24 mouse cellular contexts compared by ENCODE assay signal in the genomic region with DNA sequence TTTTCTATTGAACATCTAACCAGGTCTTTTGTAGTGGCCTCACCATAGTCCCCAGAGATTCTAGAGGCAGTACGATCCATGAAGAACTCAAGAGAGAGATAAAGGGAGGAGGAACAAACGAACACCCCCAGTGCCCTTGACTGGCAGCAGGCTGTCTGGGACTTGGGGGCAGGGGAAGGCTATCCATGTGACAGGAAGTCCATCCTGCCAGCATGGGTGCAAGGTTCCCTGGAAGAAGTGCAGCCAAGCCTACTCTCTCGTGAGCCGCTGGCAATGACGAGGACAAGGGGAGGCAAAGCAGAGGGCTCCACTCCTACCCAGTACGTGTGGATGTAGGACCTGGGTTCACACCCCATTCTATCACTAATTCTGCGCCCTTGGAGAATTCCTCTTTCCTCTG. TPM values are rescaled to one million over a fixed set of nuclear protein-coding genes. Genes with fewer than 3 reads are reported as not detected.
DNase-seq lines count a peak whose midpoint lies in the region; ATAC-seq and TF ChIP-seq lines count a peak whose summit lies in the region.
"Had no signal": no experiment of that assay in that cellular context is flagged by ENCODE, and none has a peak within 500 bp of the region (broad histone marks: within the 10 kb centered on the region; RNA-seq: fewer than 3 reads in every experiment).

No protein-coding gene starts in this region.

- H3K4me1 ChIP-seq in heart, embryonic 13.5 days: peaks cover 97% of the 10 kb centered on the region
- peaks cover 11% of the 10 kb centered on the region; the same call in 1 of the 2 replicates for H3K4me1 ChIP-seq in liver, adult 2 months (ENCODE audit: control insufficient read depth, insufficient read depth, low read length)
- 0 out of 2 replicates have a peak, but pooled peaks cover 8% of the 10 kb centered on the region for H3K4me1 ChIP-seq in liver, embryonic 11.5 days (replicated peaks; ENCODE audit: control insufficient read depth, insufficient read depth, low read length)

- no peak for DNase-seq in heart, adult 9 months (ENCODE audit: low spot score in 2 of 2)
- peak; percentile 71 for DNase-seq in liver, adult 2 months (ENCODE audit: extremely low read depth, low read depth, low spot score)
- DNase-seq in liver, embryonic 11.5 days (ENCODE audit: low spot score): no peak
- DNase-seq in kidney, postnatal 14 days: peak; percentile 57
- no peak for DNase-seq in layer of hippocampus, adult 18-20 months (ENCODE audit: low spot score in 2 of 2)
- DNase-seq: cerebellum, adult 11-12 months; cerebellum, postnatal 10 days; gastrocnemius, postnatal 14 days; heart, adult 11 months; lung, embryonic 14.5 days; lung, postnatal 4 days had no signal

- no peak overlapping the region for H3K4me3 ChIP-seq in heart, embryonic 13.5 days
- no peak overlapping the region for H3K4me3 ChIP-seq in liver, adult 2 months (ENCODE audit: insufficient read depth, low read depth, low read length)
- no peak overlapping the region for H3K4me3 ChIP-seq in liver, embryonic 11.5 days (ENCODE audit: low read depth, low read length)
- H3K4me3 ChIP-seq: embryonic facial prominence, embryonic 10.5 days; forebrain, embryonic 15.5 days; hindbrain, embryonic 12.5 days; limb, embryonic 13.5 days; midbrain, embryonic 10.5 days; myocyte; neural tube, embryonic 13.5 days had no signal

- no peak for ATAC-seq in heart, embryonic 13.5 days (ENCODE audit: extremely low read depth, insufficient number of reproducible peaks, low FRiP score, low TSS enrichment)
- ATAC-seq in liver, embryonic 11.5 days (replicated peaks; ENCODE audit: low FRiP score): no peak
- ATAC-seq in frontal cortex, adult (ENCODE audit: low TSS enrichment): no peak
- ATAC-seq: activated CD4-positive, CD25-positive, alpha-beta regulatory T cell, adult 4 months; forebrain, embryonic 15.5 days; midbrain, embryonic 16.5 days had no signal

- H3K9ac ChIP-seq in heart, embryonic 13.5 days: peak overlapping the region; percentile 1; the same call in 1 of the 2 replicates
- H3K9ac ChIP-seq in liver, adult 2 months (ENCODE audit: low read depth, low read length): no peak overlapping the region
- H3K9ac ChIP-seq in liver, embryonic 11.5 days (ENCODE audit: low read depth, low read length): no peak overlapping the region
- H3K9ac ChIP-seq: forebrain, embryonic 15.5 days; hindbrain, embryonic 12.5 days; limb, embryonic 13.5 days; liver, embryonic 14.5 days; lung, embryonic 14.5 days; neural tube, embryonic 13.5 days had no signal

- 55% methylated on average over 7 of the region's 7 CpGs for WGBS in heart, embryonic 13.5 days
- WGBS in liver, adult 2 months: 23% methylated on average over 7 of the region's 7 CpGs
- 72% methylated on average over 7 of the region's 7 CpGs for WGBS in liver, embryonic 11.5 days

- TF ChIP-seq POLR2A in liver, adult 2 months (IDR thresholded peaks at IDR 0.05; ENCODE audit: extremely low read depth, insufficient read depth, low read length): no peak

- no peak for TF ChIP-seq CTCF in liver, adult 2 months (IDR thresholded peaks at IDR 0.05; ENCODE audit: low read depth, low read length)

- no peaks in the 10 kb centered on the region for H3K9me3 ChIP-seq in heart, embryonic 13.5 days
- no peaks in the 10 kb centered on the region for H3K9me3 ChIP-seq in liver, embryonic 11.5 days (ENCODE audit: control insufficient read depth, low read length)
- H3K9me3 ChIP-seq: embryonic facial prominence, embryonic 10.5 days; forebrain, embryonic 15.5 days; hindbrain, embryonic 12.5 days; limb, embryonic 13.5 days; midbrain, embryonic 10.5 days; neural tube, embryonic 13.5 days had no signal

- H3K36me3 ChIP-seq in heart, embryonic 13.5 days: peaks cover 45% of the 10 kb centered on the region
- H3K36me3 ChIP-seq in liver, adult 2 months (ENCODE audit: control insufficient read depth, insufficient read depth, low read length): peaks cover 34% of the 10 kb centered on the region
- peaks cover 5% of the 10 kb centered on the region for H3K36me3 ChIP-seq in liver, embryonic 11.5 days (ENCODE audit: control insufficient read depth, insufficient read depth, low read length)
- H3K36me3 ChIP-seq: midbrain, embryonic 10.5 days had no signal

- H3K27me3 ChIP-seq in heart, embryonic 13.5 days (replicated peaks): peaks cover 17% of the 10 kb centered on the region
- no peaks in the 10 kb centered on the region for H3K27me3 ChIP-seq in liver, adult 2 months (ENCODE audit: control insufficient read depth, insufficient read depth, low read length)
- H3K27me3 ChIP-seq in liver, embryonic 11.5 days (replicated peaks; ENCODE audit: control insufficient read depth, insufficient read depth, low read length): no peaks in the 10 kb centered on the region
- H3K27me3 ChIP-seq: forebrain, embryonic 15.5 days; hindbrain, embryonic 12.5 days; limb, embryonic 13.5 days; neural tube, embryonic 13.5 days had no signal

- H3K79me2 ChIP-seq in liver, adult 2 months (ENCODE audit: control insufficient read depth, insufficient read depth, low read length): peaks cover 27% of the 10 kb centered on the region; the same call in 1 of the 2 replicates

- H3K27ac ChIP-seq in heart, embryonic 13.5 days (replicated peaks): peak overlapping the region; percentile 93; the same call in 1 of the 2 replicates
- no peak overlapping the region; the same call in 1 of the 2 replicates for H3K27ac ChIP-seq in liver, adult 2 months (replicated peaks; ENCODE audit: insufficient read depth, low read depth, low read length)
- no peak overlapping the region for H3K27ac ChIP-seq in liver, embryonic 11.5 days (ENCODE audit: low read depth, low read length)
- H3K27ac ChIP-seq: embryonic facial prominence, embryonic 10.5 days; forebrain, embryonic 15.5 days; hindbrain, embryonic 12.5 days; kidney, postnatal 0 days; limb, embryonic 13.5 days; liver, embryonic 14.5 days; midbrain, embryonic 10.5 days; neural tube, embryonic 13.5 days had no signal

- no peak overlapping the region for H3K4me2 ChIP-seq in heart, embryonic 13.5 days
- no peak overlapping the region for H3K4me2 ChIP-seq in liver, embryonic 11.5 days
- H3K4me2 ChIP-seq: forebrain, embryonic 15.5 days; hindbrain, embryonic 12.5 days; limb, embryonic 13.5 days; lung, embryonic 14.5 days; neural tube, embryonic 13.5 days had no signal

RNA-seq across cellular contexts. Expression of gene Slc25a51, which starts 35.1 kb away (rescaled TPM):
- 59.0 and 64.6 TPM in 2 replicates for polyA plus RNA-seq in heart, embryonic 13.5 days (2015; fragmentation: Nextera tagmentation; extraction: Ambion mirVana)
- 47.5 and 70.3 TPM in 2 replicates for total RNA-seq in liver, adult 2 months (2014; rRNA removed)
- 52.9 and 56.4 TPM in 2 replicates for polyA plus RNA-seq in liver, adult 2 months (2012; rRNA removed)
- 81.6 and 83.1 TPM in 2 replicates for polyA plus RNA-seq in liver, embryonic 11.5 days (2014; fragmentation: Nextera tagmentation; extraction: Ambion mirVana)
- total RNA-seq in layer of hippocampus, adult 18-20 months (2021): 100 to 1,000 TPM; 131 to 133 TPM

Comparison
In these comparisons a context has a peak if more than half of its experiments do, and no peak if none do; other contexts are left out.
1. DNase-seq: peak in liver, adult 2 months (single experiment) and kidney, postnatal 14 days (single experiment); none in heart, adult 9 months (0 of 2), liver, embryonic 11.5 days (single experiment) and layer of hippocampus, adult 18-20 months (0 of 2).